Comparison of ENCODE assay signal across 26 mouse cellular contexts in genomic region chr1:81087485-81087884, GRCm38 (mm10). TPM values are rescaled to one million over a fixed set of nuclear protein-coding genes. Genes with fewer than 3 reads are reported as not detected.
"Had no signal": no experiment of that assay in that cellular context is flagged by ENCODE, and none has a peak within 500 bp of the region (broad histone marks: within the 10 kb centered on the region; RNA-seq: fewer than 3 reads in every experiment).

No protein-coding gene starts in this region.

- DNase-seq: kidney, postnatal 25 days; liver; lung, adult 18-20 months; lung, postnatal 10 days; lung, postnatal 36 days; retina, postnatal 1 day; right cerebral cortex, postnatal 25 days; spleen, adult 18-20 months; thymus, postnatal 25 days had no signal

- H3K4me1 ChIP-seq: limb, embryonic 10.5 days; limb, embryonic 13.5 days; liver, embryonic 12.5 days; liver, embryonic 15.5 days; lung, embryonic 15.5 days; megakaryocyte, embryonic 14.5 days; stomach, embryonic 15.5 days had no signal

- H3K27ac ChIP-seq: kidney, postnatal 0 days; left cerebral cortex, adult 2 months; limb, embryonic 10.5 days; limb, embryonic 13.5 days; liver, embryonic 12.5 days; liver, embryonic 15.5 days; lung, embryonic 15.5 days; midbrain, embryonic 10.5 days; midbrain, embryonic 13.5 days; neural tube, embryonic 13.5 days; stomach, embryonic 15.5 days had no signal

- ATAC-seq: liver, embryonic 12.5 days; midbrain, embryonic 13.5 days; midbrain, embryonic 16.5 days had no signal

- H3K9ac ChIP-seq: limb, embryonic 13.5 days; liver, embryonic 12.5 days; liver, embryonic 15.5 days; lung, embryonic 15.5 days; midbrain, embryonic 13.5 days; neural tube, embryonic 13.5 days; stomach, embryonic 15.5 days had no signal

- H3K27me3 ChIP-seq: limb, embryonic 13.5 days; liver, embryonic 12.5 days; liver, embryonic 15.5 days; lung, embryonic 15.5 days; megakaryocyte, embryonic 14.5 days; midbrain, embryonic 13.5 days; neural tube, embryonic 13.5 days; stomach, embryonic 15.5 days had no signal

- H3K9me3 ChIP-seq: limb, embryonic 10.5 days; limb, embryonic 13.5 days; liver, embryonic 12.5 days; liver, embryonic 15.5 days; lung, embryonic 15.5 days; megakaryocyte, embryonic 14.5 days; midbrain, embryonic 10.5 days; midbrain, embryonic 13.5 days; neural tube, embryonic 13.5 days; stomach, embryonic 15.5 days had no signal

- H3K36me3 ChIP-seq: limb, embryonic 10.5 days; limb, embryonic 13.5 days; liver, embryonic 12.5 days; liver, embryonic 15.5 days; lung, embryonic 15.5 days; midbrain, embryonic 10.5 days; midbrain, embryonic 13.5 days; neural tube, embryonic 13.5 days; stomach, embryonic 15.5 days had no signal

- H3K4me2 ChIP-seq: limb, embryonic 13.5 days; liver, embryonic 12.5 days; liver, embryonic 15.5 days; lung, embryonic 15.5 days; midbrain, embryonic 13.5 days; neural tube, embryonic 13.5 days; stomach, embryonic 15.5 days had no signal

- H3K4me3 ChIP-seq: left cerebral cortex, adult 2 months; limb, embryonic 10.5 days; limb, embryonic 13.5 days; liver, embryonic 12.5 days; liver, embryonic 15.5 days; lung, embryonic 15.5 days; megakaryocyte, embryonic 14.5 days; midbrain, embryonic 10.5 days; midbrain, embryonic 13.5 days; myocyte; neural tube, embryonic 13.5 days; stomach, embryonic 15.5 days had no signal

RNA-seq across cellular contexts. Expression of gene Nyap2, which starts 10.7 kb away (rescaled TPM):
- total RNA-seq: monocyte, adult 5-6 weeks; neutrophil, adult 5-6 weeks had no signal
- polyA plus RNA-seq: kidney, embryonic 14.5 days; kidney, postnatal 0 days; limb, embryonic 10.5 days; liver, embryonic 15.5 days had no signal
